Mouse (Mus musculus) large intestine, adult 2 months (tissue): Measurements from ENCODE around the gene Esp34. TPM values are rescaled to one million over a fixed set of nuclear protein-coding genes. Genes with fewer than 3 reads are reported as not detected.

ENCODE experiments used
- DNase-seq: peaks from one replicate; pipeline ENCODE4 v3.0.0-alpha.2; 2012; ENCODE audit warnings: low read depth, low spot score
- WGBS: fragments of 180-500 bp; shearing (Covaris S2); methylation state at CpG from one replicate; pipeline ENCODE4 v1.1.7; 2018; 5-methylcytosine and 5-hydroxymethylcytosine counted together
- polyA plus RNA-seq: library from polyadenylated mRNA; depleted of rRNA; stranded (reverse); fragments of >200 nt; gene quantifications from 2 replicates; pipeline ENCODE4 v1.2.3, GENCODE M21; 2012; rRNA removed

Esp34 gene
- not detected in 2 replicates for polyA plus RNA-seq

GRCm38 (mm10) chr17:38553892-38554291, at the start of gene Esp34:
Gene Esp34, plus strand, starts transcription at chr17:38554192.
- DNase-seq, result no peak
- WGBS, result 73% methylated on average over 1 of the region's 1 CpGs

DNA sequence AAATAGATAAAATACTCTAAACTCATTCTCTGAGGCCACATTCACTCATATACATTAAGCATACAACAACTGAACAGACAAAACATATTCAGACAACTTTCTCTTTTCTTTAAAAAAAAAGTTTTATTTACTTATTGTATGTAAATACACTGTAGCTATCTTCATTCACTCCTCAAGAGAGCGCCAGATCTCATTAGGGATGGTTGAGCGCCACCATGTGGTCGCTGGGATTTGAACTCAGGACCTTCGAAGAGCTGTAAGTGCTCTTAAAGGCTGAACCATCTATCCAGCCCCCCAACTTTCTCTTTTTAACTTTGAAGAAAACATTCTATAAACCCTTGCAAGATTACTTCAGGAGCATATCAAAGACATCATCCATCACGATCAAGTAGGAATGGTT, 8.5 kb downstream of the Esp34 start:
- 58% methylated on average over 5 of the region's 5 CpGs for WGBS
- no peak for DNase-seq

Other genes starting within 250 kb of the Esp34 start
- not detected in 2 replicates for gene Olfr137, start 246.6 kb upstream of the Esp34 start, polyA plus RNA-seq
- gene Olfr136, start 224.4 kb upstream of the Esp34 start, polyA plus RNA-seq, result not detected in 2 replicates
- not detected in 2 replicates for gene Esp36, start 134.0 kb upstream of the Esp34 start, polyA plus RNA-seq
- not detected in 2 replicates for gene Esp31, start 85.3 kb downstream of the Esp34 start, polyA plus RNA-seq